Mouse (Mus musculus): Measurements from ENCODE around the gene Urgcp. TPM values are rescaled to one million over a fixed set of nuclear protein-coding genes. Genes with fewer than 3 reads are reported as not detected.
A peak's percentile ranks its signal among the peaks of the same experiment; 100 is the strongest.

Gene Urgcp
- polyA plus RNA-seq, 1 experiment from 2014 or later = 33.8 TPM

GRCm38 (mm10) chr11:5797928-5798327 is 35.8 kb upstream of the Urgcp start:
- no peak overlapping the region for H3K9ac ChIP-seq
- no peaks in the 10 kb centered on the region for H3K9me3 ChIP-seq (replicated peaks)
- peaks cover 84% of the 10 kb centered on the region for H3K36me3 ChIP-seq
- H3K27ac ChIP-seq (ENCODE audit: poor library complexity, severe bottlenecking) = no peak overlapping the region
- H3K27me3 ChIP-seq (replicated peaks) = no peaks in the 10 kb centered on the region
- no peak for ATAC-seq (ENCODE audit: insufficient number of reproducible peaks, low FRiP score)
- 86% methylated on average over 5 of the region's 5 CpGs for WGBS
- peaks cover 52% of the 10 kb centered on the region for H3K4me1 ChIP-seq (replicated peaks)
- no peak overlapping the region for H3K4me3 ChIP-seq
- H3K4me2 ChIP-seq = no peak overlapping the region

DNA sequence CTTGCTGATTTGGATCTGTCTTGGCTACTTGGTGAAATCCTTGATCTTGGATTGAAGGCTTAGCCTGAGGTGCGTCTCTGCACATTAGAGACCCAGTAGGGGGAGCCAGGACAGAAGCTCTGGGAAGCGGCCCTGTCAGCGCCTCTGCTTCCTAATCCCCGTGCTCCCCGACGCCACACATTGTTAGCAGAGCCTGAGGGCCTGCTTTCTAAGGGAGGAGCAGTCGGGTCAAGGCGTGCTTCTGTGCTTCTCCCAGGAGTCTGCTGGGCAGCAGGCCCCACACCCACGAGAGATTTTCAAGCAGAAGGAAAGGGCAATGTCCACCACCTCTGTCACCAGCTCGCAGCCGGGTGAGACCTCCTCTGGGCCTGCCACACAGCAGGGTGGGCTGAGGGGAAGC is 35.2 kb upstream of the Urgcp start:
- Histone ChIP-seq H3K4me2 (no peak overlapping the region), H3K9ac (no peak overlapping the region), H3K36me3 (peaks cover 90% of the 10 kb centered on the region), H3K4me3 (no peak overlapping the region), H3K4me1 (replicated peaks) (peaks cover 52% of the 10 kb centered on the region), H3K27ac (ENCODE audit: poor library complexity, severe bottlenecking) (no peak overlapping the region), H3K27me3 (replicated peaks) (no peaks in the 10 kb centered on the region), H3K9me3 (replicated peaks) (no peaks in the 10 kb centered on the region)
- 68% methylated on average over 11 of the region's 11 CpGs for WGBS
- no peak for ATAC-seq (ENCODE audit: insufficient number of reproducible peaks, low FRiP score)

GRCm38 (mm10) chr11:5796939-5797338 is 34.8 kb upstream of the Urgcp start:
- no peak overlapping the region for H3K27ac ChIP-seq (ENCODE audit: poor library complexity, severe bottlenecking)
- ATAC-seq (ENCODE audit: insufficient number of reproducible peaks, low FRiP score) = no peak
- H3K4me2 ChIP-seq = no peak overlapping the region
- no peaks in the 10 kb centered on the region for H3K27me3 ChIP-seq (replicated peaks)
- H3K4me3 ChIP-seq = no peak overlapping the region
- H3K9ac ChIP-seq = no peak overlapping the region
- peaks cover 50% of the 10 kb centered on the region for H3K4me1 ChIP-seq (replicated peaks)
- 87% methylated on average over 15 of the region's 15 CpGs for WGBS
- H3K9me3 ChIP-seq (replicated peaks) = no peaks in the 10 kb centered on the region
- H3K36me3 ChIP-seq = peaks cover 94% of the 10 kb centered on the region

GRCm38 (mm10) chr11:5795706-5796105 is 33.5 kb upstream of the Urgcp start:
- H3K27ac ChIP-seq (ENCODE audit: poor library complexity, severe bottlenecking) = peak overlapping the region; percentile 50
- no peak overlapping the region for H3K4me2 ChIP-seq
- peaks cover 94% of the 10 kb centered on the region for H3K36me3 ChIP-seq
- no peaks in the 10 kb centered on the region for H3K9me3 ChIP-seq (replicated peaks)
- no peak overlapping the region for H3K4me3 ChIP-seq
- H3K27me3 ChIP-seq (replicated peaks) = no peaks in the 10 kb centered on the region
- 59% methylated on average over 7 of the region's 7 CpGs for WGBS
- peaks cover 38% of the 10 kb centered on the region for H3K4me1 ChIP-seq (replicated peaks)
- no peak for ATAC-seq (ENCODE audit: insufficient number of reproducible peaks, low FRiP score)
- no peak overlapping the region for H3K9ac ChIP-seq

DNA sequence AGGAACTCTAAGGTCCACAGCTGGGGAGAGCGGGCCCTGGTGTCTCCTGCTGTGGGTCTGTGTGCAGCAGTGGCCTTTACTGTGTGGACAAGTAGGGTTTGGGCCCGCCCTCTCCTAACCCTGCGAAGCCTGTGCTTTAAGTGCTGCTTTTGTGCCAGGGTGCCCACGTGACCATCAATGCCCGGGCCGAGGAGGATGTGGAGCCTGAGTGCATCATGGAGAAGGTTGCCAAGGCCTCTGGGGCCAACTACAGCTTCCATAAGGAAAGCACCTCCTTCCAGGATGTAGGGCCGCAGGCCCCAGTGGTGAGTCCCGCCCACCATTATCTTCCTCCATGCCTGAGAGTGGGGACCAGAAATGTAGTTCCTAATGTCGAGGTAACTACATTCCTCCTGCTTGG is 33.1 kb upstream of the Urgcp start:
- no peaks in the 10 kb centered on the region for H3K9me3 ChIP-seq (replicated peaks)
- no peaks in the 10 kb centered on the region for H3K27me3 ChIP-seq (replicated peaks)
- H3K4me1 ChIP-seq (replicated peaks) = peaks cover 34% of the 10 kb centered on the region
- H3K27ac ChIP-seq (ENCODE audit: poor library complexity, severe bottlenecking) = peak overlapping the region; percentile 50
- H3K36me3 ChIP-seq = peaks cover 89% of the 10 kb centered on the region
- H3K4me3 ChIP-seq = no peak overlapping the region
- WGBS = 85% methylated on average over 9 of the region's 9 CpGs
- no peak for ATAC-seq (ENCODE audit: insufficient number of reproducible peaks, low FRiP score)
- no peak overlapping the region for H3K4me2 ChIP-seq
- H3K9ac ChIP-seq = no peak overlapping the region

- WGBS = 90% methylated on average over 1 of the region's 1 CpGs
- no peak for ATAC-seq (ENCODE audit: insufficient number of reproducible peaks, low FRiP score)
- H3K4me3 ChIP-seq = no peak overlapping the region
Measured at GRCm38 (mm10) chr11:5790431-5790830, 28.3 kb upstream of the Urgcp start.

GRCm38 (mm10) chr11:5789754-5790333 is 27.7 kb upstream of the Urgcp start:
- Histone ChIP-seq H3K4me2 (peak overlapping the region; percentile 83), H3K4me1 (replicated peaks) (peaks cover 22% of the 10 kb centered on the region), H3K4me3 (peak overlapping the region; percentile 91; the same call in 1 of the 2 replicates), H3K27me3 (replicated peaks) (no peaks in the 10 kb centered on the region), H3K9ac (peak overlapping the region; percentile 86), H3K27ac (ENCODE audit: poor library complexity, severe bottlenecking) (no peak overlapping the region), H3K36me3 (peaks cover 37% of the 10 kb centered on the region), H3K9me3 (replicated peaks) (no peaks in the 10 kb centered on the region)
- 61% methylated on average over 3 of the region's 3 CpGs for WGBS
- ATAC-seq (ENCODE audit: insufficient number of reproducible peaks, low FRiP score) = no peak

More at GRCm38 (mm10) chr11:5790431-5790830, 28.3 kb upstream of the Urgcp start:
- H3K27ac ChIP-seq (ENCODE audit: poor library complexity, severe bottlenecking) = no peak overlapping the region
- peaks cover 43% of the 10 kb centered on the region for H3K36me3 ChIP-seq
- H3K4me1 ChIP-seq (replicated peaks) = peaks cover 26% of the 10 kb centered on the region
- no peaks in the 10 kb centered on the region for H3K9me3 ChIP-seq (replicated peaks)
- no peaks in the 10 kb centered on the region for H3K27me3 ChIP-seq (replicated peaks)
- H3K4me2 ChIP-seq = no peak overlapping the region
- no peak overlapping the region for H3K9ac ChIP-seq

DNA sequence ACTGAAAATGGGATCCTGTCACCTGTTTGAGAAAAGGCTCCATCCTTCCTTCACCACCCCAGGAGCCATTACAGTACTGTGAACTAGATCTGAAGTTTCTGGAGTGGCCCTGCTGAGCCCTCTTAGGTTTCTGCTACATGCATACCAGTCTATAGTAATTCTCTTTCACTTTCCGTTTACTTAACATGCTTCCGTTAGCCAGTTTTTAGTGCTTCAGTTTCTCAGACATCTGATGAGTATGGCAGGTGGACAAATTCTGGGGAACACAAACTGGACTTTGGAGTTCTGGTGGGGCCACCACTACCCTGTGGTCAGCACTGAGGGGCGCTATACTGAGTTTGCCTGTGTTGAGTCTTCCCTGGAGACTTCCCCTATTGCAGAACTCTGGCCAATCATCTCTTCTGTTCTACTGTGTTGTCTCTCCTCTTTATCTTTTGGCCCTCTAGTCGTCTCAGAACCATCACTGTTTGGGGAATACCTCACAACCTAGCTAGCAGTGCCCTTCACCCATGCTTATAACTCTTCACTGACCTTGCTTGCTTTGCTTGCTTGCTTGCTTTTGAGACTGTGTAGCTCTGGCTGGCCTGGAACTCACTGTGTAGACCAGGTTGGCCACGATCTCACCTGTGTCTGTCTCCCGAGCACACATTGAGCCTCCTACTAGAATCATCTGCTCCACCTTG is 27.0 kb upstream of the Urgcp start:
- Histone ChIP-seq H3K27ac (ENCODE audit: poor library complexity, severe bottlenecking) (peak overlapping the region; percentile 94), H3K9me3 (replicated peaks) (no peaks in the 10 kb centered on the region), H3K9ac (peak overlapping the region; percentile 86), H3K4me2 (peak overlapping the region; percentile 83), H3K27me3 (replicated peaks) (no peaks in the 10 kb centered on the region), H3K4me1 (replicated peaks) (peaks cover 22% of the 10 kb centered on the region), H3K36me3 (peaks cover 31% of the 10 kb centered on the region), H3K4me3 (peak overlapping the region; percentile 91)
- WGBS = 65% methylated on average over 6 of the region's 6 CpGs
- peak; percentile 6; the same call in 1 of the 2 replicates for ATAC-seq (ENCODE audit: insufficient number of reproducible peaks, low FRiP score)

DNA sequence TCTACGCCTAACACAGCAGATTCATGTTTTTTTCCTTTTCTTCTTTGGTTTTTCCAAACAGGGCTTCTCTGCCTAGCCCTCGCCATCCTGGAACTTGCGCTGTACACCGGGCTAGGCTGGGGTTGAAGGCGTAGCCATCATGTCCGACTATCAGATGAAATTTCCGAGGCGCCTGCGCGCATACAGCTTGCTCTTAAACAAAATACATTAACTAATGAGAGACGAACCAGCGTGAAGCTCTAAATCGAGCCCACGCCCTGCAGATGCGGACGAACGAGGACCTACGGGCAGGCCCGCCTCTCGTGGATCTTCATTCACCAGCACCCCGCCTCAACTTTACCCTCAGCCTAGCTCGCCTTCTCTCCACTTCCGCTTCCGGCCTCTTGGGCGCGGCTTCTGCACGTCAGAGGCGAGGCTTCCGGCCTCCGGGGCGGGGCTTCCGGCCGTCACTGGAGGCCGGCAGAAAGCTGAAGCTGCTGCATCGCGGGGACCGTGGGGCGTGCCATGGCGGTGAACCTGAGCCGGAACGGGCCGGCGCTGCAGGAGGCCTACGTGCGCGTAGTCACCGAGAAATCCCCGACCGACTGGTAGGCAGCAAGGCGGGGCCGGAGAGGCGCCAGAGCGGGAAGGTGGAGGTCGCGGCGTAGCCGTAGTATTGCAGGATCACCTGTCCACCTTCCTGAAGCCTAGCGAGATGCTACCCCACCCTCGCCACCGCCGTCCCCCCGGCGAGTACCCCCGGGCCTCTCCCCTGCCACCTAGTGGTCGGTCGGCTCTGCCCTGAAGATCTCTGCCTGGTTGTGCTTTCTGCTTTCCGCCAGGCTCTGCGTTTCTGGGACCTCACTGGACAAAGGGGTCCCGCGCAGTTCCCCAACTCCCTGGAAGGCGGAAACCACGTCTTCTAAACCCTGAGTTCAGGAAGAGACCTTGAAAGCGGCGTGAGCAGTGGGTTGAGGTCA is 26.2 kb upstream of the Urgcp start, which contains the start of gene Dbnl:
Dbnl (plus strand) TSS at position 433 of the 959 bp plus-strand sequence.
- H3K36me3 ChIP-seq = peaks cover 24% of the 10 kb centered on the region
- H3K4me3 ChIP-seq = peak within 1 kb of the TSS; percentile 91
- no peaks in the 10 kb centered on the region for H3K27me3 ChIP-seq (replicated peaks)
- H3K9me3 ChIP-seq (replicated peaks) = no peaks in the 10 kb centered on the region
- peak within 1 kb of the TSS; percentile 83 for H3K4me2 ChIP-seq
- peak within 1 kb of the TSS; percentile 86 for H3K9ac ChIP-seq
- WGBS = under 1% methylated on average over 74 of the region's 74 CpGs
- H3K27ac ChIP-seq (ENCODE audit: poor library complexity, severe bottlenecking) = peak within 1 kb of the TSS; percentile 94
- peaks cover 22% of the 10 kb centered on the region for H3K4me1 ChIP-seq (replicated peaks)
- ATAC-seq (ENCODE audit: insufficient number of reproducible peaks, low FRiP score) = peak; percentile 96

DNA sequence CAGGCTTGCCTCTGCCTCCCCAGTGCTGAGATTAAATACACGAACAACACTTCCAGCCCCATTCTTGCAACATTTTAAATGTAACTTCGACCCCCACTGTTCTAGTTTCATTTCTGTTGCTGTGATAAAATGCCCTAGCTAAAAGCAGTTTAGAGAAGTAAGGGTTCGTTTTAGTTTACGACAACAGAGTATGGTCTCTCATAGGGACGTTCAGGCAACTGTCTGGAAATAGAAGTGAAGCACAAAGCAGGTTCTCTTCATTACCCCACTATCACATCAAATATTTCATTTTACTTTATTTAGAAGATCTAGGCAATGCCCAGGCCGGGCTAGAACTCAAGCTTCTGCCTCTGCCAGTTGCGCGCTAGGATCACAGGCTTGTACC is 25.5 kb upstream of the Urgcp start:
- H3K4me2 ChIP-seq = peak overlapping the region; percentile 83
- H3K27ac ChIP-seq (ENCODE audit: poor library complexity, severe bottlenecking) = peak overlapping the region; percentile 94
- no peak for ATAC-seq (ENCODE audit: insufficient number of reproducible peaks, low FRiP score)
- H3K9me3 ChIP-seq (replicated peaks) = no peaks in the 10 kb centered on the region
- 34% methylated on average over 8 of the region's 8 CpGs for WGBS
- H3K36me3 ChIP-seq = peaks cover 20% of the 10 kb centered on the region
- H3K9ac ChIP-seq = peak overlapping the region; percentile 86
- no peaks in the 10 kb centered on the region for H3K27me3 ChIP-seq (replicated peaks)
- peaks cover 22% of the 10 kb centered on the region for H3K4me1 ChIP-seq (replicated peaks)
- H3K4me3 ChIP-seq = peak overlapping the region; percentile 91

DNA sequence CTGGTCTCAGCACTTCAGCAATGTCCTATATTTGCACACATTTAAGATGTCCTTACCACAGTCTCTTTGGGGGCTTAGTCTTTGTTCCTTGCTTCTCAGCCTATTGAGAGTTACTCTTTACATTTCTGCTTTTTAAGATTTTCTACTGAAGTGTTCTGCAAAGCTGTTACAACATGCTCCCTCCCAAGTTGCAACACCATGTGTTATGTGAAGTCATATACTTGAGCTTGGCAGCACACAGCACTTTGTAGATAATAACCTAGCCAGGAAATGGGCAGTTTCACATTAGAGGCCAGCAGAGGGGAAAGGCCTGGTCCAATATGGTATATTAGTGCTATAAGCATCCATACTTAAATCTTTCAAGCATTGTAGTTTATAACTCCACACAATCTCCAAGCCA is 23.6 kb upstream of the Urgcp start:
- no peaks in the 10 kb centered on the region for H3K27me3 ChIP-seq (replicated peaks)
- H3K27ac ChIP-seq (ENCODE audit: poor library complexity, severe bottlenecking) = no peak overlapping the region
- no peak overlapping the region for H3K9ac ChIP-seq
- no peak for ATAC-seq (ENCODE audit: insufficient number of reproducible peaks, low FRiP score)
- no peak overlapping the region for H3K4me3 ChIP-seq
- H3K4me2 ChIP-seq = no peak overlapping the region
- H3K4me1 ChIP-seq (replicated peaks) = peaks cover 25% of the 10 kb centered on the region
- peaks cover 8% of the 10 kb centered on the region for H3K36me3 ChIP-seq
- H3K9me3 ChIP-seq (replicated peaks) = no peaks in the 10 kb centered on the region
